Mouse (Mus musculus) CH12.LX (cell line): ENCODE results near the gene Leap2.

Source experiments
- CTCF ChIP-seq, 2 experiments: IDR thresholded peaks in 1 of 2; conservative IDR thresholded peaks in 1 of 2; 2 replicates each; pipeline ENCODE4 v1.5.1; 2011 to 2012; ENCODE audit warnings: low read depth in 2 of 2, low read length in 2 of 2, improper control_type of control experiment in 1 of 2, inconsistent platforms in 1 of 2, mild to moderate bottlenecking in 1 of 2, moderate library complexity in 1 of 2
- EP300 ChIP-seq: IDR thresholded peaks from 2 replicates; pipeline ENCODE4 v1.6.1; 2011; ENCODE audit warnings: low read length, improper control_type of control experiment
- GABPA ChIP-seq: IDR thresholded peaks from 2 replicates; pipeline ENCODE4 v1.6.1; 2012; ENCODE audit warnings: low read depth, low read length, improper control_type of control experiment, inconsistent platforms; ENCODE audit not compliant: insufficient replicate concordance
- MEF2A ChIP-seq: IDR thresholded peaks from 2 replicates; pipeline ENCODE4 v1.6.1; 2014; ENCODE audit warnings: low read depth, mild to moderate bottlenecking, inconsistent platforms, low read length, improper control_type of control experiment, borderline replicate concordance
- POLR2A ChIP-seq: IDR thresholded peaks from 2 replicates; pipeline ENCODE4 v1.6.1; 2011; ENCODE audit warnings: low read depth, mild to moderate bottlenecking, improper control_type of control experiment, low read length
- TBP ChIP-seq: conservative IDR thresholded peaks from 2 replicates; pipeline ENCODE4 v1.6.1; 2011; ENCODE audit warnings: low read depth, low read length, improper control_type of control experiment
- USF1 ChIP-seq: IDR thresholded peaks from 2 replicates; pipeline ENCODE4 v1.6.1; 2014; ENCODE audit warnings: low read depth, mild to moderate bottlenecking, inconsistent platforms, low read length, improper control_type of control experiment
- ZKSCAN1 ChIP-seq: IDR thresholded peaks from 2 replicates; pipeline ENCODE4 v1.6.1; 2012; ENCODE audit warnings: low read depth, inconsistent platforms, low read length, improper control_type of control experiment, borderline replicate concordance
- ZNF384 ChIP-seq: IDR thresholded peaks from 2 replicates; pipeline ENCODE4 v1.6.1; 2012; ENCODE audit warnings: low read depth, low read length, improper control_type of control experiment, inconsistent platforms

DNA sequence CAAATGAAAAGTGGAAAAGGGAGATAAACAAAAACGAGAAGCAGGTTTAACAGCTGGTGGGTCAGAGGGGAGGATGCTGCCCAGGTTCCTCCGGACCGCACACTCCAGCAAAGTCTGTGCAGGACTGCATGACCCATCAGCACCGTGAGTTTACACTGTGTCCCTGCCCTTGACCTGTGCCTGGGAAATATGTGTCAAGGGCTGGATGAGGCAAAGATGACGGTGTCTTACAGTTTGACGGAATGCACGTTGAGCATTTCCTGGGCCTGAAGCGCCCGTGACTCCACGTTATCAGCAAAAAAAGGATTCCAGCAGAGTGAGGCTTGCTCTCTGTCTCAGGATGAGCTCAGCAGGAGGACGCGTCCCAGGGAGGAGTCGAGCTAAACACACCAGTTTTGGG is 22.6 kb upstream of the Leap2 start:
- no peak for TF ChIP-seq ZNF384
- no peak for TF ChIP-seq CTCF (conservative IDR thresholded peaks at IDR 0.05 in 1 of 2, IDR thresholded peaks at IDR 0.05 in 1 of 2; ENCODE audit: low read depth in 2 of 2, low read length in 2 of 2)
- TF ChIP-seq MEF2A, result no peak
- TF ChIP-seq TBP, result no peak
- TF ChIP-seq POLR2A, result no peak
- TF ChIP-seq USF1, result no peak
- no peak for TF ChIP-seq ZKSCAN1
- no peak for TF ChIP-seq EP300
- no peak for TF ChIP-seq GABPA
